Mouse (Mus musculus): ENCODE measurements at regions not wholly inside any gene's neighbourhood (a gene's known extent, or its start where the extent isn't known, plus 50 kb on each side); places are given as distances from the start of the nearest gene placed in this dataset.

DNA sequence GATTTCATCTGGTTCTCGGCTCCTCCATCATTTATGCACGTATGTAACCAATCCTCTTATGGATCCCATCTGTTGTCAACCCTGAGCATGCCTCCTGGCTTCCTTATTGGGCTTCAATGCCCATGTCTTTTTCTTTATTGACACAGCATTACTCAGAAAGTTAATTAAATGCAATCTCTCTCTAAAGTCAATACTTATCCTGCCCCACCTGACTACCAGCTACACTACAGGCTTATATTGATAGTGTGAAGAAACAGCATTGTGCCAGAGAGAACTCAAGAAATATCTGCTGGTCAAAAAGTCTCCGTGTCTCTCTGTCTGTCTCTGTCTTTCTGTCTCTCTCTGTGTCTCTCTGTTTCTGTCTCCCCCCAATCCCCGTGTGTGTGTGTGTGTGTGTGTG is 194.7 kb upstream of the Rfx3 start:
- Histone ChIP-seq H3K27ac (replicated peaks; ENCODE audit: low read depth, low read length) (no peak overlapping the region), H3K4me3 (replicated peaks; ENCODE audit: low read depth, low read length) (no peak overlapping the region), H3K27me3 (ENCODE audit: control insufficient read depth, insufficient read depth, low read length) (no peaks in the 10 kb centered on the region), H3K36me3 (ENCODE audit: control insufficient read depth, insufficient read depth, low read length) (no peaks in the 10 kb centered on the region), H3K9ac (replicated peaks; ENCODE audit: low read length) (no peak overlapping the region), H3K4me2 (ENCODE audit: low read length) (no peak overlapping the region), H3K9me3 (ENCODE audit: control insufficient read depth, low read length) (no peaks in the 10 kb centered on the region), H3K4me1 (ENCODE audit: control insufficient read depth, insufficient read depth, low read length) (no peaks in the 10 kb centered on the region)
- no peak for ATAC-seq (ENCODE audit: low FRiP score, low TSS enrichment)
- no peak for DNase-seq
- 88% methylated on average over 4 of the region's 4 CpGs for WGBS

DNA sequence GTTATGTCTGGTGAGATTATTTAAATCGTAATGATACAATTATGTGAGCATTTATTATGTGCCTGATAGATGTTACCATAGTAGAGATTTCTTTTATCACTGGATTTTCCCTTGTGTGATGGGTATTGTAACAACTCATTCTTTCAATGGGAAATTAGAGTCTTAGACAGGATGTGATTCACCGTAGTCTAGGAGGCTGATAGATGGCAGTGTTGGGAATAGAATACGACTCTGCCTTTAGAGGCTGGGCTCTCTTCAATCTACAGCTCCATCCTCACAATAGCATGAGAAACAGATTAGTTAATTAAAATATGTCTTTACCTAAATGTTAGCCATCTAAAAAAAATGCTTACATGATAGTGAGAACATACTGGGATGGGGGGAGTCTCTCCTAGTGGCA is 192.8 kb upstream of the Rfx3 start:
- H3K36me3 ChIP-seq (ENCODE audit: control insufficient read depth, insufficient read depth, low read length) = no peaks in the 10 kb centered on the region
- H3K4me2 ChIP-seq (ENCODE audit: low read length) = no peak overlapping the region
- H3K4me3 ChIP-seq (replicated peaks; ENCODE audit: low read depth, low read length) = no peak overlapping the region
- H3K27ac ChIP-seq (replicated peaks; ENCODE audit: low read depth, low read length) = no peak overlapping the region
- ATAC-seq (ENCODE audit: low FRiP score, low TSS enrichment) (no peak), DNase-seq (no peak)
- H3K9ac ChIP-seq (replicated peaks; ENCODE audit: low read length) = no peak overlapping the region
- 89% methylated on average over 3 of the region's 3 CpGs for WGBS
- H3K9me3 ChIP-seq (ENCODE audit: control insufficient read depth, low read length) = no peaks in the 10 kb centered on the region
- no peaks in the 10 kb centered on the region for H3K4me1 ChIP-seq (ENCODE audit: control insufficient read depth, insufficient read depth, low read length)
- H3K27me3 ChIP-seq (ENCODE audit: control insufficient read depth, insufficient read depth, low read length) = no peaks in the 10 kb centered on the region

DNA sequence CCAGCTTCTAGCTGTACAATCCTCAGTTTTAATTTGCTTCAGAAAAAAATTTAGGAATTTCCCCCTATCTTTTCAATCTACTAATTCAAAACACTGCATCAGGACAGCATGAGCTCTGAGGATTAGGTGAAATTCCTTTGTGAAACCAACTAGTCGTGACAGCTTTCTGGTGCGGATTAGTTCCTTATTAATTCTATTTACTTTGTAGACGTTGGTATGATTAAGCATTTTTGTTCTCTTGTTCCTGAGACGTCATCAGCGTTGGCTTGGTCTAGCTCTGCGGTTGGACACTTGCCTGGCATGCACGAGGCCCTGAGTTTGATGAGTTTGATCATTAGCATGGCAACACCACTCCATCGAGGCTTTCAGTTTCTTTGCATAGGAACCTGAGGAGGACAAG is 188.4 kb upstream of the Rfx3 start:
- Histone ChIP-seq H3K36me3 (ENCODE audit: control insufficient read depth, insufficient read depth, low read length) (no peaks in the 10 kb centered on the region), H3K27ac (replicated peaks; ENCODE audit: low read depth, low read length) (no peak overlapping the region), H3K9ac (replicated peaks; ENCODE audit: low read length) (no peak overlapping the region), H3K27me3 (ENCODE audit: control insufficient read depth, insufficient read depth, low read length) (no peaks in the 10 kb centered on the region), H3K9me3 (ENCODE audit: control insufficient read depth, low read length) (0 out of 2 replicates have a peak, but pooled peaks cover 4% of the 10 kb centered on the region), H3K4me2 (ENCODE audit: low read length) (no peak overlapping the region), H3K4me1 (ENCODE audit: control insufficient read depth, insufficient read depth, low read length) (no peaks in the 10 kb centered on the region), H3K4me3 (replicated peaks; ENCODE audit: low read depth, low read length) (no peak overlapping the region)
- ATAC-seq (ENCODE audit: low FRiP score, low TSS enrichment) = no peak
- WGBS = 23% methylated on average over 8 of the region's 8 CpGs
- peak; percentile 15 for DNase-seq

DNA sequence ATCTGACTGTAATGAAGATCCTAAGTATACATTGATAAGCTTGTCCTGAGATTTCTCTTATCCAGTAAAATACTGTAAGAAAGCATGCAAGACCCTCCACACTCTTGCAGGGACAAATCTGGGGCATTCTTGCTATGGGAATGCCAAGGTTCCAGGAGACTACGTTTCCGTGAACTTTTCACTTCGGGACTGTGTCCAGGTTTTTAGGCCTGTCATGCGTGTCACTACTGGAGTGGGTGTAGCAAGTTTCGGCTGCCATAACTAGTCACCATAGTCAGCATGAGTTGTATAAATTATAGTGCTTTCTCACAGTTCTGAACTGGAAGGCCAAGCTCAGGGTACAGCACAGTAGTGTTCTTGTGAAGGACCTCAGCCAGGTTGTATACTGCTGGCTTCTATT is 185.9 kb upstream of the Rfx3 start:
- H3K9me3 ChIP-seq (ENCODE audit: control insufficient read depth, low read length) = 0 out of 2 replicates have a peak, but pooled peaks cover 4% of the 10 kb centered on the region
- H3K27me3 ChIP-seq (ENCODE audit: control insufficient read depth, insufficient read depth, low read length) = no peaks in the 10 kb centered on the region
- DNase-seq = no peak
- H3K4me3 ChIP-seq (replicated peaks; ENCODE audit: low read depth, low read length) = no peak overlapping the region
- no peak for ATAC-seq (ENCODE audit: low FRiP score, low TSS enrichment)
- H3K36me3 ChIP-seq (ENCODE audit: control insufficient read depth, insufficient read depth, low read length) = no peaks in the 10 kb centered on the region
- H3K9ac ChIP-seq (replicated peaks; ENCODE audit: low read length) = no peak overlapping the region
- no peak overlapping the region for H3K4me2 ChIP-seq (ENCODE audit: low read length)
- no peak overlapping the region for H3K27ac ChIP-seq (replicated peaks; ENCODE audit: low read depth, low read length)
- H3K4me1 ChIP-seq (ENCODE audit: control insufficient read depth, insufficient read depth, low read length) = peaks cover 1% of the 10 kb centered on the region; the same call in 1 of the 2 replicates
- WGBS = 96% methylated on average over 5 of the region's 5 CpGs

DNA sequence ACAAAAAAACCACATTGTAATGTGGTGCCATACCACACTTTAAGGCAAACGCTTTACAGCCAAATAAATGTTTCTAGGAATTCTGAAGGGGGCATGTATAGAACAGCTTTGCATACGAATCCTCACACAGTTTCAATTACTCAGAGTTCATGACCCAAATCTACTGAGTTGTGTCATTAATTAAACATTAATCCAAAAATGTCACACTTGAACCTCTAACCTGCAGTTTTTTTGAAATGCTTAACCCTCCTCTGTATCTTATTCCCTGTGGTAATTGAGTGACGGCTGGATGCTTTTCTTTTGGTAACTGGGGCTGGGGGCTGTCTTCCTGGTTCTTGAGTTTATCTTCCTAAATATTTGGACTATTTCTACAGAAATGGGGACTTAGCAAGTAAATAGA is 181.3 kb upstream of the Rfx3 start:
- Histone ChIP-seq H3K27me3 (ENCODE audit: control insufficient read depth, insufficient read depth, low read length) (no peaks in the 10 kb centered on the region), H3K36me3 (ENCODE audit: control insufficient read depth, insufficient read depth, low read length) (no peaks in the 10 kb centered on the region), H3K4me3 (replicated peaks; ENCODE audit: low read depth, low read length) (no peak overlapping the region), H3K4me2 (ENCODE audit: low read length) (no peak overlapping the region), H3K9me3 (ENCODE audit: control insufficient read depth, low read length) (0 out of 2 replicates have a peak, but pooled peaks cover 4% of the 10 kb centered on the region), H3K27ac (replicated peaks; ENCODE audit: low read depth, low read length) (no peak overlapping the region), H3K4me1 (ENCODE audit: control insufficient read depth, insufficient read depth, low read length) (peaks cover 4% of the 10 kb centered on the region; the same call in 1 of the 2 replicates), H3K9ac (replicated peaks; ENCODE audit: low read length) (no peak overlapping the region)
- WGBS = 63% methylated on average over 3 of the region's 3 CpGs
- no peak for ATAC-seq (ENCODE audit: low FRiP score, low TSS enrichment)
- no peak for DNase-seq

DNA sequence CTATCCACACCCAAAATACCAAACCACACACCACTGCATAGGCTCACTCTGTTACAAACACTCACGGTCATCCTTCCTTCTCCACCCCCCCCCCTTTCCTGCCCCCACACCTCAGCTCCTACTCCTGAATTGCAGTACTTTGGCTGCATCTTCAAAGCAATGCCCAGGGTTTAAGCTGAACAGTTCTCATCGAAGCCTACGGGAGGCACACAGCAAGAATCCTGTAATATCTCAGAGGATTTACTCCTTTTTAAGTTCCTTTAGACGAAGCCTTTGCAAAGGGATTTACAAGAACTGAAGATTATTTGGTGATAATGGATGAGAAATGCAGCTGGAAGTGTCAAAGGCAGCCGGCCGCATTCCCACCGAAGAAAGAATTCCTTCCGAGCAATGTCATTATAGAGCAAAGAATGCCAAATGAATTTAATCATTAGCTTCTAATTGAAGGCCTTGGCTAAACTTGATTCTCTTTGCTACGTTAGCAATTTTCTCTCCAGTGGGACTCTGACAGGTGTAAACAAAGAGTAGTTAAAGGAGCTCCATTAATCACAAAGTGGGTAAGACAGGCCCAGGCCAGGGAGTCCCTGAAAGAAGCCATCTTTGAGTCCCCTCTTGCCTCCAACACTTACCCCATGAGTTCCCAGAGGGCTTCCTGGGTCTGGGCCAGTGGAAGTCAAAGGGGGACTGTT is 180.6 kb upstream of the Rfx3 start:
- H3K27ac ChIP-seq (replicated peaks; ENCODE audit: low read depth, low read length) = 0 out of 2 replicates have a peak overlapping the region, but pooled peaks have one; percentile 14
- H3K4me3 ChIP-seq (replicated peaks; ENCODE audit: low read depth, low read length) = no peak overlapping the region
- no peaks in the 10 kb centered on the region for H3K27me3 ChIP-seq (ENCODE audit: control insufficient read depth, insufficient read depth, low read length)
- 13% methylated on average over 9 of the region's 9 CpGs for WGBS
- no peak overlapping the region for H3K9ac ChIP-seq (replicated peaks; ENCODE audit: low read length)
- no peak for ATAC-seq (ENCODE audit: low FRiP score, low TSS enrichment)
- peaks cover 4% of the 10 kb centered on the region; the same call in 1 of the 2 replicates for H3K4me1 ChIP-seq (ENCODE audit: control insufficient read depth, insufficient read depth, low read length)
- no peaks in the 10 kb centered on the region for H3K36me3 ChIP-seq (ENCODE audit: control insufficient read depth, insufficient read depth, low read length)
- no peaks in the 10 kb centered on the region for H3K9me3 ChIP-seq (ENCODE audit: control insufficient read depth, low read length)
- H3K4me2 ChIP-seq (ENCODE audit: low read length) = no peak overlapping the region
- peak; percentile 58 for DNase-seq

DNA sequence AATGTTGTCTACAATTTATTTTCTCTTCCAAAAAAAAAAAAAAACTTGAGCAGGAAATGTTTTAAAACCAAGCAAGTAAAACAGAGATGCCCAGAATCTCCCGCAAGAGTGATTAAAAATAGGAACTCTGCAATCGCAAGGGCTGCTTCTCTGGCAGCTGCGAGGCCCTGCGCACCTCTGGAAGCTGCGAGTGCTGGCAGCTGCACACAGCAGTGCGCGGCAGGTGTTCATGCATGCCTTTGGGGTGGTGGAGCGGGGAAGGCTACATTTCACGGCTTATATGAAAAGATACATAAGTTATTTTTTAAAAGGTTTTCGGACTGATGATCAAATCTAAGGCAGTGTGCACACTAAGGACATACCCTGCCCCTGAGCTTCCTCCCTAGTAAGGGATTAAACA is 179.3 kb upstream of the Rfx3 start:
- no peak for ATAC-seq (ENCODE audit: low FRiP score, low TSS enrichment)
- DNase-seq = no peak
- no peaks in the 10 kb centered on the region for H3K36me3 ChIP-seq (ENCODE audit: control insufficient read depth, insufficient read depth, low read length)
- peaks cover 4% of the 10 kb centered on the region; the same call in 1 of the 2 replicates for H3K4me1 ChIP-seq (ENCODE audit: control insufficient read depth, insufficient read depth, low read length)
- H3K9me3 ChIP-seq (ENCODE audit: control insufficient read depth, low read length) = no peaks in the 10 kb centered on the region
- H3K27me3 ChIP-seq (ENCODE audit: control insufficient read depth, insufficient read depth, low read length) = no peaks in the 10 kb centered on the region
- no peak overlapping the region for H3K4me2 ChIP-seq (ENCODE audit: low read length)
- no peak overlapping the region for H3K4me3 ChIP-seq (replicated peaks; ENCODE audit: low read depth, low read length)
- H3K9ac ChIP-seq (replicated peaks; ENCODE audit: low read length) = no peak overlapping the region
- 73% methylated on average over 10 of the region's 10 CpGs for WGBS
- H3K27ac ChIP-seq (replicated peaks; ENCODE audit: low read depth, low read length) = no peak overlapping the region

DNA sequence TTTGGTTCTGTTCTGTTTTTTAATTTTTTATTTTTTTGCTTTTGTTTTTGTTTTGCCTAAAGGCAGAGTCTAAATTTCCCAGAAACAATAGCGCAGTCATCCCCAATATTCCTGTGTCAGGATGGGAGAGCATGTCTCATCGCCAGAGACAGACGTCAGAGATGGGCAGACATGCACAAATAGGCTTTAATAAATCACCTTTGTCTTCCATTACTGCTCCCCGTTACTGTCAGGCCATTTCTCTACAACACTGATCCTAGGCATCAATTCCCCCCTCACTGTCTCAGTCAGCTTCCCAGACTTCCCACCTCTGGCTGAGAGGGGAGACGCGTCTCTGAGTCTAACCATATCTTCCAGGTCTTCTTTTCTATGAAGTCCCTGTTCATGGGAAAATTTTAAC is 177.4 kb upstream of the Rfx3 start:
- 91% methylated on average over 6 of the region's 6 CpGs for WGBS
- DNase-seq (no peak), ATAC-seq (ENCODE audit: low FRiP score, low TSS enrichment) (no peak)
- no peak overlapping the region for H3K4me3 ChIP-seq (replicated peaks; ENCODE audit: low read depth, low read length)
- H3K27ac ChIP-seq (replicated peaks; ENCODE audit: low read depth, low read length) = no peak overlapping the region
- H3K9ac ChIP-seq (replicated peaks; ENCODE audit: low read length) = no peak overlapping the region
- H3K9me3 ChIP-seq (ENCODE audit: control insufficient read depth, low read length) = no peaks in the 10 kb centered on the region
- H3K27me3 ChIP-seq (ENCODE audit: control insufficient read depth, insufficient read depth, low read length) = no peaks in the 10 kb centered on the region
- no peaks in the 10 kb centered on the region for H3K36me3 ChIP-seq (ENCODE audit: control insufficient read depth, insufficient read depth, low read length)
- H3K4me2 ChIP-seq (ENCODE audit: low read length) = no peak overlapping the region
- H3K4me1 ChIP-seq (ENCODE audit: control insufficient read depth, insufficient read depth, low read length) = peaks cover 4% of the 10 kb centered on the region; the same call in 1 of the 2 replicates

DNA sequence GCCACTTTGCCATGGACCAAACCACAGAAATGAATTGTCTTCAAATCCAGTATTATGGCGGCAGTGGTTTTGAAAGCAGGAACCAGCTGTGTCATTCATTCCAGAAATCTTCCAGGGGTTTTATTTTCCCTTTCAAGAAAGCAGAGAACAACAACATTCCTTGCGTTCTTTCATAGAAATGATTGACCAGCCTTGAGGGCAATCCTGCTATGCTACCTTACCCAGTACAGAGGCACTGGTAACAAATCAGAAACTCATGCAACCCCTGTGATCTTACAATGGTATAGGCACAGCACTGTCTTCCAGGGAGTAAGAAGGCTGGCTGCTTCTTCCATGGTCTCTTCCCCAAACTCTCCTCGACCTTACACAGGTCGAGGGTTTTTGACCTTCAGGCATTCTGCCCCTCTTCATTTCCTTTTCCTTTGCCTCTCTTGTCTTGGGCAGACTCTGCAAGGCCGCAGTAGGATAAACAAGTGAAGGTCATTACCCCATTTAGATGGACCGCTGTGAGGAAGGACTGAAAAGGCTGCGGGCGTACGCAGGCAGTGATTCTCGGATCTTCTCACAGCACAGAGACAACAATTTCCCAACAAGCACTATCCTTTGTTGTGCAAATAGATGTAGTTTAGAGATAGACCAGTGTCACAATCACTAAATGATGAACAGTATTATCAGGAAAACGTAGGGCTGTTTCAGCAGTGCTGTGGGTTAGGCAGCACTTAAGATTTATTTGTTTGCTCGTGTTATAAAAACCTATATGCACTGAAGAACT is 171.6 kb upstream of the Rfx3 start:
- no peak for ATAC-seq (ENCODE audit: low FRiP score, low TSS enrichment)
- Histone ChIP-seq H3K9ac (replicated peaks; ENCODE audit: low read length) (no peak overlapping the region), H3K4me2 (ENCODE audit: low read length) (no peak overlapping the region), H3K27ac (replicated peaks; ENCODE audit: low read depth, low read length) (no peak overlapping the region), H3K36me3 (ENCODE audit: control insufficient read depth, insufficient read depth, low read length) (no peaks in the 10 kb centered on the region), H3K27me3 (ENCODE audit: control insufficient read depth, insufficient read depth, low read length) (no peaks in the 10 kb centered on the region), H3K9me3 (ENCODE audit: control insufficient read depth, low read length) (no peaks in the 10 kb centered on the region), H3K4me1 (ENCODE audit: control insufficient read depth, insufficient read depth, low read length) (no peaks in the 10 kb centered on the region), H3K4me3 (replicated peaks; ENCODE audit: low read depth, low read length) (no peak overlapping the region)
- 84% methylated on average over 12 of the region's 12 CpGs for WGBS
- no peak for DNase-seq
